Comparison of ENCODE assay signal across 10 mouse cellular contexts in genomic region chr4:152103025-152103424, GRCm38 (mm10). TPM values are rescaled to one million over a fixed set of nuclear protein-coding genes. Genes with fewer than 3 reads are reported as not detected.
A peak's percentile ranks its signal among the peaks of the same experiment; 100 is the strongest.
DNase-seq lines count a peak whose midpoint lies in the region; ATAC-seq and TF ChIP-seq lines count a peak whose summit lies in the region.
"Had no signal": no experiment of that assay in that cellular context is flagged by ENCODE, and none has a peak within 500 bp of the region (broad histone marks: within the 10 kb centered on the region; RNA-seq: fewer than 3 reads in every experiment).

No protein-coding gene starts in this region.

- ATAC-seq in midbrain, embryonic 11.5 days (ENCODE audit: low FRiP score), result no peak
- ATAC-seq in midbrain, embryonic 15.5 days (replicated peaks), result no peak
- no peak for ATAC-seq in liver, postnatal 0 days

- H3K27ac ChIP-seq in midbrain, embryonic 11.5 days (ENCODE audit: low read depth, low read length), result no peak overlapping the region
- no peak overlapping the region for H3K27ac ChIP-seq in midbrain, embryonic 15.5 days
- no peak overlapping the region for H3K27ac ChIP-seq in liver, postnatal 0 days (ENCODE audit: low read depth)
- H3K27ac ChIP-seq: midbrain, embryonic 12.5 days had no signal

- WGBS in midbrain, embryonic 11.5 days, result 32% methylated on average over 7 of the region's 7 CpGs
- WGBS in midbrain, embryonic 15.5 days, result 42% methylated on average over 7 of the region's 7 CpGs
- WGBS in liver, postnatal 0 days (ENCODE audit: insufficient replicate concordance), result 47% methylated on average over 7 of the region's 7 CpGs

- no peak overlapping the region for H3K4me2 ChIP-seq in midbrain, embryonic 11.5 days
- H3K4me2 ChIP-seq in midbrain, embryonic 15.5 days, result no peak overlapping the region
- no peak overlapping the region for H3K4me2 ChIP-seq in liver, postnatal 0 days (ENCODE audit: low read depth, low read length)
- H3K4me2 ChIP-seq: midbrain, embryonic 12.5 days had no signal

- H3K36me3 ChIP-seq in midbrain, embryonic 11.5 days (ENCODE audit: control insufficient read depth, insufficient read depth, low read length), result no peaks in the 10 kb centered on the region
- no peaks in the 10 kb centered on the region for H3K36me3 ChIP-seq in midbrain, embryonic 15.5 days (replicated peaks)
- peaks cover 10% of the 10 kb centered on the region for H3K36me3 ChIP-seq in liver, postnatal 0 days (replicated peaks; ENCODE audit: insufficient read depth, low read length)

- H3K4me1 ChIP-seq in midbrain, embryonic 11.5 days (ENCODE audit: control insufficient read depth, insufficient read depth, low read length), result peaks cover 11% of the 10 kb centered on the region
- H3K4me1 ChIP-seq in midbrain, embryonic 15.5 days, result peaks cover 9% of the 10 kb centered on the region
- peaks cover 6% of the 10 kb centered on the region for H3K4me1 ChIP-seq in liver, postnatal 0 days (ENCODE audit: insufficient read depth)

- H3K9me3 ChIP-seq in midbrain, embryonic 11.5 days (ENCODE audit: control insufficient read depth, low read length), result no peaks in the 10 kb centered on the region
- H3K9me3 ChIP-seq in midbrain, embryonic 15.5 days, result no peaks in the 10 kb centered on the region
- no peaks in the 10 kb centered on the region for H3K9me3 ChIP-seq in liver, postnatal 0 days (ENCODE audit: low read length)
- H3K9me3 ChIP-seq: midbrain, embryonic 12.5 days had no signal

- H3K4me3 ChIP-seq in midbrain, embryonic 11.5 days (ENCODE audit: low read depth, low read length), result no peak overlapping the region
- no peak overlapping the region for H3K4me3 ChIP-seq in midbrain, embryonic 15.5 days
- H3K4me3 ChIP-seq in liver, postnatal 0 days (ENCODE audit: low read depth, low read length), result no peak overlapping the region
- H3K4me3 ChIP-seq: midbrain, embryonic 12.5 days had no signal

- peak; percentile 94 for TF ChIP-seq CTCF in liver, postnatal 0 days (IDR thresholded peaks at IDR 0.05; ENCODE audit: low read depth)

- peak; percentile 66 to 88 for DNase-seq in adrenal gland, adult (ENCODE audit: inconsistent age in 2 of 2, low spot score in 1 of 2)
- DNase-seq in adrenal gland, adult 8-10 months, result no peak
- peak; percentile 97 for DNase-seq in midbrain, embryonic 11.5 days (ENCODE audit: low spot score, missing footprints)
- DNase-seq in cerebellum, adult 8-10 months, result peak; percentile 61
- DNase-seq in heart, postnatal 4 days, result peak; percentile 86
- peak; percentile 86 for DNase-seq in liver, postnatal 0 days
- peak; percentile 85 for DNase-seq in right cerebral cortex, postnatal 14 days

- no peak for TF ChIP-seq EP300 in liver, postnatal 0 days (IDR thresholded peaks at IDR 0.05; ENCODE audit: low read depth)

- H3K9ac ChIP-seq in midbrain, embryonic 11.5 days (ENCODE audit: low read length), result no peak overlapping the region
- no peak overlapping the region for H3K9ac ChIP-seq in midbrain, embryonic 15.5 days
- no peak overlapping the region for H3K9ac ChIP-seq in liver, postnatal 0 days (replicated peaks)
- H3K9ac ChIP-seq: midbrain, embryonic 12.5 days had no signal

- H3K27me3 ChIP-seq in midbrain, embryonic 11.5 days (ENCODE audit: control insufficient read depth, insufficient read depth, low read length), result peaks cover 4% of the 10 kb centered on the region; the same call in 1 of the 2 replicates
- H3K27me3 ChIP-seq in midbrain, embryonic 15.5 days (replicated peaks), result no peaks in the 10 kb centered on the region
- no peaks in the 10 kb centered on the region for H3K27me3 ChIP-seq in liver, postnatal 0 days (ENCODE audit: insufficient read depth, low read length)

RNA-seq across cellular contexts. Expression of gene Tnfrsf25, which starts 12.7 kb away (rescaled TPM):
- total RNA-seq in adrenal gland, adult 8-10 months (2022), result 1 to 10 TPM in 3 of 4 experiments, under 1 TPM in 1; 0.73 to 2.0 (median 1.3) TPM
- 0.28 and 0.31 TPM in 2 replicates for polyA plus RNA-seq in midbrain, embryonic 11.5 days (2014; fragmentation: Nextera tagmentation; extraction: Ambion mirVana)
- polyA plus RNA-seq in midbrain, embryonic 15.5 days (2015; fragmentation: Nextera tagmentation; extraction: Ambion mirVana), result 0.80 and 1.0 TPM in 2 replicates
- 1 to 10 TPM in 1 of 2 experiments, under 1 TPM in 1; 0.88 to 2.2 TPM for total RNA-seq in heart, postnatal 4 days (2021)
- 0.15 TPM in 1 of 2 replicates, not detected in the other for polyA plus RNA-seq in liver, postnatal 0 days (2015; fragmentation: Nextera tagmentation; extraction: Ambion mirVana)

RNA-seq across cellular contexts. Expression of gene Plekhg5, which starts 30.7 kb away (rescaled TPM):
- 10 to 100 TPM in 3 of 4 experiments, 1 to 10 TPM in 1; 8.7 to 19.5 (median 15.4) TPM for total RNA-seq in adrenal gland, adult 8-10 months (2022)
- polyA plus RNA-seq in midbrain, embryonic 11.5 days (2014; fragmentation: Nextera tagmentation; extraction: Ambion mirVana), result 3.6 and 5.1 TPM in 2 replicates
- polyA plus RNA-seq in midbrain, embryonic 15.5 days (2015; fragmentation: Nextera tagmentation; extraction: Ambion mirVana), result 12.3 and 12.5 TPM in 2 replicates
- total RNA-seq in heart, postnatal 4 days (2021), result 10 to 100 TPM; 35.0 to 35.3 TPM
- polyA plus RNA-seq in liver, postnatal 0 days (2015; fragmentation: Nextera tagmentation; extraction: Ambion mirVana), result 1.8 and 2.1 TPM in 2 replicates

RNA-seq across cellular contexts. Expression of gene Espn, which starts 49.1 kb away (rescaled TPM):
- total RNA-seq in adrenal gland, adult 8-10 months (2022), result 1 to 10 TPM; 2.1 to 6.0 (median 4.4) TPM
- 0.33 and 0.61 TPM in 2 replicates for polyA plus RNA-seq in midbrain, embryonic 11.5 days (2014; fragmentation: Nextera tagmentation; extraction: Ambion mirVana)
- 0.13 and 0.19 TPM in 2 replicates for polyA plus RNA-seq in midbrain, embryonic 15.5 days (2015; fragmentation: Nextera tagmentation; extraction: Ambion mirVana)
- total RNA-seq in heart, postnatal 4 days (2021), result 1 to 10 TPM; 1.5 to 1.8 TPM
- polyA plus RNA-seq in liver, postnatal 0 days (2015; fragmentation: Nextera tagmentation; extraction: Ambion mirVana), result 1.8 and 2.2 TPM in 2 replicates

RNA-seq across cellular contexts. Expression of gene Hes2, which starts 55.6 kb away (rescaled TPM):
- not detected for total RNA-seq in adrenal gland, adult 8-10 months (2022)
- polyA plus RNA-seq in midbrain, embryonic 11.5 days (2014; fragmentation: Nextera tagmentation; extraction: Ambion mirVana), result 1.0 and 1.4 TPM in 2 replicates
- not detected in 2 replicates for polyA plus RNA-seq in midbrain, embryonic 15.5 days (2015; fragmentation: Nextera tagmentation; extraction: Ambion mirVana)
- total RNA-seq in heart, postnatal 4 days (2021), result not detected
- polyA plus RNA-seq in liver, postnatal 0 days (2015; fragmentation: Nextera tagmentation; extraction: Ambion mirVana), result not detected in 2 replicates
- total RNA-seq: gastrocnemius, postnatal 4 days had no signal
